Mouse (Mus musculus) lung, adult 2 months (tissue): ENCODE data around the gene Spint4.

Experiments used
- CTCF ChIP-seq: fragments of 200-500 bp; IDR thresholded peaks from 2 replicates; pipeline ENCODE4 v1.5.1; 2011; ENCODE audit warnings: mild to moderate bottlenecking, low read length, control low read depth; ENCODE audit not compliant: insufficient read depth
- POLR2A ChIP-seq: fragments of 200-500 bp; IDR thresholded peaks from 2 replicates; pipeline ENCODE4 v1.6.1; 2011; ENCODE audit warnings: low read depth, mild to moderate bottlenecking, control low read depth, low read length, borderline replicate concordance; ENCODE audit errors: extremely low read depth

GRCm38 (mm10) chr2:164676916-164677685, 21.2 kb upstream of the Spint4 start:
- no peak for TF ChIP-seq CTCF
- no peak for TF ChIP-seq POLR2A
